Mouse (Mus musculus) activated CD4-positive, CD25-positive, alpha-beta regulatory T cell, adult 9 weeks (primary cell): ENCODE results near the gene St8sia1. TPM values are rescaled to one million over a fixed set of nuclear protein-coding genes. Genes with fewer than 3 reads are reported as not detected.

Experiments
- polyA plus RNA-seq: library from polyadenylated mRNA; unstranded; fragments of 100-300 nt; shearing (Covaris generic); gene quantifications from one replicate; pipeline ENCODE4 v1.2.1, GENCODE M21; 2017

Gene St8sia1
- 14.2 TPM for polyA plus RNA-seq

DNA sequence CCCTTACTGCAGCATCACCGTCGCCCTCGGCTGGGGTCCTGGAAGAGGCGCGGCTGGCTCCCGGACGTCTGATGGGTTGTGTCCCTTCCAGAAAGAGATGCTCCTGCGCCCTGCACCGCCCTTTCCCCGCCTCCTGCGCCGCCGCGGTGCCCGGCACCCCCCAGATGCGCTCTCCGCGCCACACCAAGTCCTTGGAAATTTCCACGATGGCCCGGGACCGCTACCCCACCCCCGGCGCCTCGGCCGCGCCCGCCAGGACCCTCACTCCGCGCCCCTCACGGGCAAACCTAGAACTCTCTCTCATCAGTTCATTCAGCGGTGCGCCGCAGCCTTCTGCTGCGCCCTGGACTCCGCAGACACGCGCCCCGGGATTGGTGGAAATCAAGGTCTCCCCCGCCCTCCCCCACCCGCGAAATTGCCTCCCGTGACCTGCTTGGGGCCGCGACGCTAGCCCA is at the start of gene St8sia1:
Gene St8sia1 (minus strand): TSS at position 377 of the 455 bp plus-strand sequence.

GRCm38 (mm10) chr6:142804402-142804801 is 159.8 kb downstream of the St8sia1 start, which contains the start of gene Sult6b2:
Sult6b2 (minus strand) TSS chr6:142804502.

Other genes with a start within 250 kb of the St8sia1 start
- gene Cmas, start 207.8 kb downstream of the St8sia1 start, polyA plus RNA-seq: 9.0 TPM
- not detected for gene Sult6b2, start 159.9 kb downstream of the St8sia1 start, polyA plus RNA-seq
- 93.4 TPM for gene C2cd5, start 135.7 kb upstream of the St8sia1 start, polyA plus RNA-seq
- gene Etnk1, start 202.8 kb upstream of the St8sia1 start, polyA plus RNA-seq: 15.1 TPM